Mouse (Mus musculus) limb, embryonic 14.5 days (tissue): ENCODE measurements around the gene Foxc1. TPM values are rescaled to one million over a fixed set of nuclear protein-coding genes. Genes with fewer than 3 reads are reported as not detected.

Experiments used
- ATAC-seq: fragments of 200-750 bp; cut with Nextera tagmentation; 2 replicates; pipeline ENCODE4 v1.8.0; 2017; ENCODE audit warnings: low read depth, moderate number of reproducible peaks, moderate TSS enrichment; ENCODE audit not compliant: low FRiP score
- DNase-seq: peaks from one replicate; pipeline ENCODE4 v3.0.0-alpha.2; 2015; ENCODE audit warnings: low spot score
- H3K27ac ChIP-seq: fragments of 300-500 bp; sonication (generic); replicated peaks from 2 replicates; pipeline ENCODE4 v1.5.1; 2014; ENCODE audit warnings: low read depth, mild to moderate bottlenecking, low read length, moderate library complexity, mixed read lengths
- H3K27me3 ChIP-seq: fragments of 300-500 bp; sonication (generic); 2 replicates; pipeline ENCODE4 v1.6.1; 2014; ENCODE audit warnings: low read length, mixed read lengths; ENCODE audit not compliant: control insufficient read depth, insufficient read depth
- H3K36me3 ChIP-seq: fragments of 300-500 bp; sonication (generic); 2 replicates; pipeline ENCODE4 v1.6.1; 2014; ENCODE audit warnings: mild to moderate bottlenecking, low read length, moderate library complexity, mixed read lengths; ENCODE audit not compliant: control insufficient read depth, insufficient read depth
- H3K4me1 ChIP-seq: fragments of 300-500 bp; sonication (generic); 2 replicates; pipeline ENCODE4 v1.6.1; 2014; ENCODE audit warnings: antibody characterized with exemption, low read length, mixed read lengths; ENCODE audit not compliant: control insufficient read depth, insufficient read depth
- H3K4me2 ChIP-seq: fragments of 300-500 bp; sonication (generic); replicated peaks from 2 replicates; pipeline ENCODE4 v1.6.1; 2014; ENCODE audit warnings: low read depth, mild to moderate bottlenecking, low read length, moderate library complexity; ENCODE audit not compliant: severe bottlenecking
- H3K4me3 ChIP-seq: fragments of 300-500 bp; sonication (generic); replicated peaks from 2 replicates; pipeline ENCODE4 v1.5.1; 2014; ENCODE audit warnings: low read length
- H3K9ac ChIP-seq: fragments of 300-500 bp; sonication (generic); 2 replicates; pipeline ENCODE4 v1.6.1; 2014; ENCODE audit warnings: mild to moderate bottlenecking, low read depth, low read length, moderate library complexity; ENCODE audit not compliant: severe bottlenecking
- H3K9me3 ChIP-seq: fragments of 300-500 bp; sonication (generic); 2 replicates; pipeline ENCODE4 v1.6.1; 2016; ENCODE audit warnings: low read length; ENCODE audit not compliant: control insufficient read depth
- POLR2A ChIP-seq: fragments of 200-500 bp; IDR thresholded peaks from 2 replicates; pipeline ENCODE4 v1.8.0; 2012; ENCODE audit warnings: inconsistent platforms, mild to moderate bottlenecking, moderate library complexity, borderline replicate concordance; ENCODE audit not compliant: insufficient read depth, insufficient read length; ENCODE audit errors: extremely low read depth
- WGBS: fragments of 180-500 bp; shearing (Covaris S2); extraction: QIAGEN DNeasy Blood & Tissue Kit; methylation state at CpG from one replicate; pipeline ENCODE4 v1.1.7; 2014; 5-methylcytosine and 5-hydroxymethylcytosine counted together
- polyA plus RNA-seq, 2 experiments: library from polyadenylated mRNA; depleted of rRNA in 1 of 2; stranded (reverse) in 1 of 2; unstranded in 1 of 2; fragments of >200 nt; fragmentation: Nextera tagmentation in 1 of 2; extraction: Ambion mirVana in 1 of 2; gene quantifications; 2 replicates each; pipeline versions ENCODE4 v1.2.1 to v1.2.3; 2012 to 2014

Foxc1 gene
- polyA plus RNA-seq, 2 experiments, result 8.5 to 15.1 TPM

DNA sequence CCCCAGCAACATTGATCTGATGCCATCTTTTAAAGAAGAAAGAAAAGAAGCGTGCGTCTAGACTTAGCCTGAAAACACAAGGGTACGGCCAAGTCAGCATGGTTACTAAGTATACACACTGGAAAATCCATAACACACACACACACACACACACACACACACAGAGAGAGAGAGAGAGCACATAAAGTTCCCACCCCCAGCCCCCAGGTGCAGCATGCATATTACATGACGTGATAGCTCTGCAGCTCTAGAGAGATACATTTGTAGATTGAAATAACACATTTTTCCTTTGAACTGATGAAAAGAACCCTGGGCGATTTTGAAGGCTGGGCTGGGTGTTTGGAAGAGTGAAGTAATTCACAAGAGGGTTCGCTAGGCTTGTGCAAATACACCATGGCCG lies 21.7 kb upstream of the Foxc1 start:
- no peak overlapping the region for H3K4me3 ChIP-seq
- WGBS, result 55% methylated on average over 7 of the region's 7 CpGs
- no peaks in the 10 kb centered on the region for H3K27me3 ChIP-seq

DNA sequence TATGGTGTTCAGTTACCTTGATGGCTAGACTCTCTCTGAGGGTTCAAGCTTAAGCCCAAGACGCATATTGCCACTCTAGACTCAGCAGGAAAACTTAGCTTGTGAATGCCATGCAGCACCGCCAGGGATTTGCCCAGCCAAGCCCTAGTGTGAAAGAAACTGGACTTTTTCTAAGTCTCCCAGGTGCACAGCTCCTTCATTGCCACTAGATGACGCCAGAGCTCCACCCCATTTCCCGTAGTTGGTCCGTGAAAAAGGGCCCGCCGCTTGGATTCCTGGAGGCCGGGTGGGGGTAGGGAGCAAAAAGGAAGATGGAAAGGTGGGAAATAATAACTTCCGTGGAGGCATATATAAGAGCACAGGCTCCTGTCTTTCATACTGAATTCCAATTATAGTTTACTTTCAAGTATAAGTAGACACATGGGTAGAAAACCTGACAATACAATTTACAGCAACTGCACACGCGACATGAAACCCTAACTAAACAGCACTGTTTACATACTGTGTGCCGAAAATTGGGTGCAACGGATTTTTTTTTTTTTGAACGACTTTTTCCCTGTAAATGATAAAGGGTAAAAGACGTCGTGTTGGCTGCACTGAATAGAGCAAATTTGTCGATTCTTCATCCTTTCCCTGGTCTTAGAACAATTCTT lies 13.8 kb upstream of the Foxc1 start:
- H3K4me2 ChIP-seq, result peak overlapping the region; percentile 35
- no peak for TF ChIP-seq POLR2A
- H3K4me1 ChIP-seq, result peaks cover 8% of the 10 kb centered on the region; the same call in 1 of the 2 replicates
- H3K27me3 ChIP-seq, result peaks cover 10% of the 10 kb centered on the region
- H3K27ac ChIP-seq, result no peak overlapping the region
- H3K36me3 ChIP-seq, result no peaks in the 10 kb centered on the region
- no peaks in the 10 kb centered on the region for H3K9me3 ChIP-seq
- H3K4me3 ChIP-seq, result peak overlapping the region; percentile 24
- no peak overlapping the region for H3K9ac ChIP-seq
- no peak for DNase-seq
- 17% methylated on average over 17 of the region's 17 CpGs for WGBS
- peak; percentile 62; the same call in 1 of the 2 replicates for ATAC-seq

More for the DNA sequence above, 21.7 kb upstream of the Foxc1 start:
- no peak for DNase-seq
- Histone ChIP-seq H3K4me2 (no peak overlapping the region), H3K9ac (no peak overlapping the region), H3K4me1 (peaks cover 4% of the 10 kb centered on the region; the same call in 1 of the 2 replicates), H3K36me3 (no peaks in the 10 kb centered on the region), H3K27ac (0 out of 2 replicates have a peak overlapping the region, but pooled peaks have one; percentile 13), H3K9me3 (no peaks in the 10 kb centered on the region)
- peak; percentile 30; the same call in 1 of the 2 replicates for ATAC-seq
- no peak for TF ChIP-seq POLR2A

- no peak for ATAC-seq
- 26% methylated on average over 5 of the region's 5 CpGs for WGBS
- peaks cover 15% of the 10 kb centered on the region for H3K27me3 ChIP-seq
Observed at GRCm38 (mm10) chr13:31793163-31793562, 13.3 kb upstream of the Foxc1 start.

DNA sequence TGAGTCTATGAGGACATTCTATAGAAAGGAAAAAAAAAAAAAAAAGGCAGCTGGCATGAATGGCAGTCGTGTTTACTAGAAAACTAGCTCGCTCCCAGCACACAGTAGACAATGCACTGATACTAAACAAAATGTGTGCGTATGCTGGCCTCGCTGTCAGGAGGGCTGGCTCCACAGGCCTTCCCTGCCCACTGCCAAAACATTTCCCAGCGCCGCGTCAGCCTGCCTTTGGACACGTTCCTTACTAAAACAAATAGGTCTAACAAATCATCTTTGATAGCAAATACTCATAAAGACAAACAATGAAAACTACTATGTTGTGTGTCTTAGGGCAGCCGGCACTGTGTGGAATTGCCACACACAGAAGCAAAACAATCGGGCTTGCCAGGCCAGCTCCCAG lies 9.1 kb upstream of the Foxc1 start:
- no peak overlapping the region for H3K4me2 ChIP-seq
- no peak overlapping the region for H3K4me3 ChIP-seq
- DNase-seq (no peak), ATAC-seq (no peak)
- 64% methylated on average over 10 of the region's 10 CpGs for WGBS
- TF ChIP-seq POLR2A, result no peak
- no peak overlapping the region for H3K9ac ChIP-seq
- H3K27me3 ChIP-seq, result peaks cover 55% of the 10 kb centered on the region
- H3K36me3 ChIP-seq, result no peaks in the 10 kb centered on the region
- no peak overlapping the region for H3K27ac ChIP-seq
- H3K4me1 ChIP-seq, result peaks cover 18% of the 10 kb centered on the region
- H3K9me3 ChIP-seq, result no peaks in the 10 kb centered on the region

More at GRCm38 (mm10) chr13:31793163-31793562, 13.3 kb upstream of the Foxc1 start:
- no peak overlapping the region for H3K4me2 ChIP-seq
- no peak overlapping the region for H3K9ac ChIP-seq
- H3K36me3 ChIP-seq, result no peaks in the 10 kb centered on the region
- peaks cover 11% of the 10 kb centered on the region for H3K4me1 ChIP-seq
- H3K9me3 ChIP-seq, result no peaks in the 10 kb centered on the region
- no peak overlapping the region for H3K27ac ChIP-seq
- no peak for DNase-seq
- no peak overlapping the region for H3K4me3 ChIP-seq
- no peak for TF ChIP-seq POLR2A

DNA sequence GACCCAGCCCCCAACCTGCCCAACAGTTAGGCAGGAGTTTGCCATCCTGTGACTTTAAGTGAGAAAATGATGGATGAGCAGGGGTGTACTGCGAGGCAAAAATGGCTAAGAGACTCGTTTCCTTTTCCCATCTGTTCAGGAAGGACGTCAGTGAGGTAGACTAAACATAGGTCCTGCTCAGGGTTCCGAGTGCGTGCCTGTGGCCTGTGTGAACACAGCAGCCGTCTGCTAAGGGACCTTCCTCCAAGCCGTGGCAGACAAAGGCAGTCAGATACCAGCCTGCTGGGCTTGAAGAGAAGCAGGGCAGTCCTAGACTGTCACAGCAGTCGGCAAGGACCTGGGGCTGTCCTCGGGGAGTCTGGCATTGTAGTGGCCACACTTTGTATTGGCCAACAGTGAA lies 8.4 kb upstream of the Foxc1 start:
- Histone ChIP-seq H3K4me1 (peaks cover 22% of the 10 kb centered on the region), H3K9me3 (no peaks in the 10 kb centered on the region), H3K27ac (no peak overlapping the region), H3K36me3 (no peaks in the 10 kb centered on the region), H3K9ac (no peak overlapping the region), H3K27me3 (peaks cover 62% of the 10 kb centered on the region), H3K4me2 (no peak overlapping the region), H3K4me3 (no peak overlapping the region)
- no peak for TF ChIP-seq POLR2A
- DNase-seq (no peak), ATAC-seq (no peak)
- WGBS, result 26% methylated on average over 9 of the region's 9 CpGs
